Mouse (Mus musculus) testis, postnatal 14 days (tissue): ENCODE measurements at regions not wholly inside any gene's neighbourhood (a gene's known extent, or its start where the extent isn't known, plus 50 kb on each side); places are given as distances from the start of the nearest gene placed in this dataset.
"Not testable (repeated sequence)": the region's sequence is repeated elsewhere in the genome, so short reads cannot be mapped to it uniquely, and the experiment has no call there.

Source experiments
- DNase-seq: peaks from one replicate; pipeline ENCODE4 v3.0.0; 2021; ENCODE audit warnings: low spot score

- DNase-seq = no peak
Observed at GRCm38 (mm10) chr7:125181548-125181947, 262.9 kb upstream of the Kdm8 start.

GRCm38 (mm10) chr7:125182266-125182665, 262.2 kb upstream of the Kdm8 start:
- DNase-seq = no peak

- DNase-seq = not testable (repeated sequence)
Observed at GRCm38 (mm10) chr7:125183011-125183410, 261.5 kb upstream of the Kdm8 start.

- DNase-seq = no peak
Observed at GRCm38 (mm10) chr7:125185037-125185679, 259.3 kb upstream of the Kdm8 start.

- DNase-seq = no peak
Observed at GRCm38 (mm10) chr7:125187011-125187740, 257.3 kb upstream of the Kdm8 start.

- DNase-seq = no peak
Observed at GRCm38 (mm10) chr7:125188986-125189385, 255.5 kb upstream of the Kdm8 start.

- DNase-seq = no peak
Observed at GRCm38 (mm10) chr7:125190067-125190466, 254.4 kb upstream of the Kdm8 start.

- no peak for DNase-seq
Observed at GRCm38 (mm10) chr7:125191313-125191712, 253.2 kb upstream of the Kdm8 start.

GRCm38 (mm10) chr7:125211346-125211973, 233.0 kb upstream of the Kdm8 start:
- no peak for DNase-seq

- DNase-seq = no peak
Observed at GRCm38 (mm10) chr7:125214036-125214435, 230.4 kb upstream of the Kdm8 start.

GRCm38 (mm10) chr7:125217630-125218029, 226.8 kb upstream of the Kdm8 start:
- DNase-seq = no peak

- no peak for DNase-seq
Observed at GRCm38 (mm10) chr7:125222684-125223083, 221.8 kb upstream of the Kdm8 start.

- no peak for DNase-seq
Observed at GRCm38 (mm10) chr7:125234911-125235310, 209.6 kb upstream of the Kdm8 start.

- no peak for DNase-seq
Observed at GRCm38 (mm10) chr7:125237026-125237425, 207.4 kb upstream of the Kdm8 start.

GRCm38 (mm10) chr7:125243021-125243420, 201.5 kb upstream of the Kdm8 start:
- DNase-seq = no peak

- DNase-seq = no peak
Observed at GRCm38 (mm10) chr7:125248386-125248785, 196.1 kb upstream of the Kdm8 start.

GRCm38 (mm10) chr7:125250385-125250784, 194.1 kb upstream of the Kdm8 start:
- no peak for DNase-seq

- no peak for DNase-seq
Observed at GRCm38 (mm10) chr7:125250970-125251585, 193.4 kb upstream of the Kdm8 start.

- no peak for DNase-seq
Observed at GRCm38 (mm10) chr7:125254302-125254701, 190.2 kb upstream of the Kdm8 start.

GRCm38 (mm10) chr7:125259016-125259415, 185.5 kb upstream of the Kdm8 start:
- DNase-seq = no peak

- DNase-seq = no peak
Observed at GRCm38 (mm10) chr7:125262133-125262532, 182.3 kb upstream of the Kdm8 start.

GRCm38 (mm10) chr7:125262672-125263365, 181.7 kb upstream of the Kdm8 start:
- no peak for DNase-seq
